Mouse (Mus musculus) heart, postnatal 0 days (tissue): ENCODE measurements around the gene Timp3. TPM values are rescaled to one million over a fixed set of nuclear protein-coding genes. Genes with fewer than 3 reads are reported as not detected.

Experiments used
- ATAC-seq: fragments of 200-750 bp; cut with Nextera tagmentation; 2 replicates; pipeline ENCODE4 v1.8.0; 2017; ENCODE audit warnings: low read depth, moderate number of reproducible peaks, moderate library complexity; ENCODE audit not compliant: insufficient read depth
- DNase-seq: peaks from one replicate; pipeline ENCODE4 v3.0.0-alpha.2; 2016; ENCODE audit warnings: low spot score
- H3K27ac ChIP-seq: fragments of 300-500 bp; sonication (generic); 2 replicates; pipeline ENCODE4 v1.5.1; 2014; ENCODE audit warnings: low read depth, mild to moderate bottlenecking
- H3K27me3 ChIP-seq: fragments of 300-500 bp; sonication (generic); 2 replicates; pipeline ENCODE4 v1.6.1; 2014; ENCODE audit warnings: low read length, mixed read lengths; ENCODE audit not compliant: control insufficient read depth, insufficient read depth
- H3K36me3 ChIP-seq: fragments of 300-500 bp; sonication (generic); replicated peaks from 2 replicates; pipeline ENCODE4 v1.6.1; 2014; ENCODE audit warnings: low read length, mixed read lengths; ENCODE audit not compliant: control insufficient read depth, insufficient read depth
- H3K4me1 ChIP-seq: fragments of 300-500 bp; sonication (generic); 2 replicates; pipeline ENCODE4 v1.6.1; 2014; ENCODE audit warnings: antibody characterized with exemption; ENCODE audit not compliant: control insufficient read depth, insufficient read depth
- H3K4me2 ChIP-seq: fragments of 300-500 bp; sonication (generic); 2 replicates; pipeline ENCODE4 v1.6.1; 2014; ENCODE audit warnings: low read depth, mild to moderate bottlenecking, low read length, moderate library complexity
- H3K4me3 ChIP-seq: fragments of 300-500 bp; sonication (generic); 2 replicates; pipeline ENCODE4 v1.5.1; 2014; ENCODE audit warnings: low read depth, low read length
- H3K9ac ChIP-seq: fragments of 300-500 bp; sonication (generic); replicated peaks from 2 replicates; pipeline ENCODE4 v1.6.1; 2014; ENCODE audit warnings: low read depth, low read length, mixed read lengths
- H3K9me3 ChIP-seq: fragments of 300-500 bp; sonication (generic); replicated peaks from 2 replicates; pipeline ENCODE4 v1.6.1; 2016; ENCODE audit warnings: low read length; ENCODE audit not compliant: control insufficient read depth
- CTCF ChIP-seq: IDR thresholded peaks from 2 replicates; pipeline ENCODE4 v1.5.1; 2016; ENCODE audit warnings: antibody characterized with exemption, control low read depth, low read depth
- EP300 ChIP-seq: IDR thresholded peaks from 2 replicates; pipeline ENCODE4 v1.6.1; 2016; ENCODE audit warnings: antibody characterized with exemption, low read depth
- WGBS: fragments of 180-500 bp; shearing (Covaris S2); extraction: QIAGEN DNeasy Blood & Tissue Kit; methylation state at CpG from one replicate; pipeline ENCODE4 v1.1.7; 2014; 5-methylcytosine and 5-hydroxymethylcytosine counted together
- polyA plus RNA-seq: library from polyadenylated mRNA; unstranded; fragments of >200 nt; fragmentation: Nextera tagmentation; extraction: Ambion mirVana; gene quantifications from 2 replicates; pipeline ENCODE4 v1.2.1, GENCODE M21; 2015
- total RNA-seq: library from RNA; depleted of rRNA; stranded (reverse); fragments of >200 nt; gene quantifications from 2 replicates; pipeline ENCODE4 v1.2.3, GENCODE M21; 2014; ENCODE audit warnings: low replicate concordance

The Timp3 gene
- total and polyA plus RNA-seq, 2 experiments from 2014 or later: 66.0 to 164 TPM

DNA sequence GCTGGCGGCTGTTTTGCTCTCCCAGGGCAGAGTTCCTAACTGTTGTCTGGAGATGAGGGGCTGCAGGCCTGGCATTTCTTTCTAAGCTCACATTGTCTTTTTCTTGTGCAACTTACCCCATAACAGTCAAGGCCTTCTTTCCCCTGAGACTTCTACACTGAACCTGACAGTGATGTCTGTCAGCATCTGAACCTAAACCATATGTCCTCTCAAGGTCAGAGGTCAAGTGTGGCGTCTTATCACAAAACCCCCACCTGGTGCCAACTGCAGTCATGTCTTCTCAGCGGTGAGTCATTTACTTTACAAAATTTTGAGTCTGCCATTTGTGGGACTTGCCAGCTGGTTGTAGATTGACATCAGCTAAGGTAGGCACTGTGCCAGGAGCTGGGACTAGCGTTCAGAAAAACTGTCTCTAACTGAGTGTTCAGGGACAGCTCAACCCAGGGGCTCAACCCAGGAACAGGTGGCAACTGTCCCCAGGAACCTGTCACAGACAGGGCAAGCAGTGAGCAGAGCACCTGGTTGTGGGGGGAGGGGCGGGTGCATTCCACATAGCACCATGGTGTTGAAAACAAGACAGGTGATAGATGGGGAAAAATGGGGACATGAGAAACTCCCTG lies 87.8 kb downstream of the Timp3 start:
- Histone ChIP-seq H3K36me3 (no peaks in the 10 kb centered on the region), H3K4me2 (no peak overlapping the region), H3K9me3 (no peaks in the 10 kb centered on the region), H3K9ac (no peak overlapping the region), H3K4me1 (0 out of 2 replicates have a peak, but pooled peaks cover 9% of the 10 kb centered on the region), H3K27me3 (no peaks in the 10 kb centered on the region), H3K4me3 (no peak overlapping the region), H3K27ac (no peak overlapping the region)
- no peak for TF ChIP-seq EP300
- no peak for TF ChIP-seq CTCF
- 45% methylated on average over 5 of the region's 5 CpGs for WGBS
- DNase-seq (no peak), ATAC-seq (no peak)

DNA sequence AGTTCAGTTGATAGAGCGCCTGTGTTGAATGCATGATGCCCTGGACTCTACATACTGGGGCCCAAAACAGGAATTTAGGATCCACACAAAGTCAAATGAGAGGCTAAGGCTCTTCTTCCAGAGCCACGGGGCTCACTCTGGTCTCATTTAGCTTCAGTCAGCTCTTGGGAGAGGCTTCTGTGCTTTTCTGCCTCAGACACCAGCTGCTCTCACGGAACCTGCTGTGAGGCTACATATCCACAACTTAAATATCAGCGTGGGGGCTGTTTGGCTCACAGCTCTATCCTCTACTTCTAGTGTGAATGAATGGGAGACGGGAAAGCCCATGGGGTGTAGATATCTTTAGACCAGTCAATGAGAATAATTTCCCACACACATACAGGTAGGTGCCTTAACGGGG lies 88.6 kb downstream of the Timp3 start:
- Histone ChIP-seq H3K27me3 (no peaks in the 10 kb centered on the region), H3K4me2 (no peak overlapping the region), H3K36me3 (no peaks in the 10 kb centered on the region), H3K4me3 (no peak overlapping the region), H3K9me3 (no peaks in the 10 kb centered on the region), H3K4me1 (0 out of 2 replicates have a peak, but pooled peaks cover 9% of the 10 kb centered on the region), H3K9ac (no peak overlapping the region), H3K27ac (no peak overlapping the region)
- DNase-seq: no peak
- TF ChIP-seq EP300 (no peak), CTCF (no peak)
- 75% methylated on average over 6 of the region's 6 CpGs for WGBS
- ATAC-seq: no peak

DNA sequence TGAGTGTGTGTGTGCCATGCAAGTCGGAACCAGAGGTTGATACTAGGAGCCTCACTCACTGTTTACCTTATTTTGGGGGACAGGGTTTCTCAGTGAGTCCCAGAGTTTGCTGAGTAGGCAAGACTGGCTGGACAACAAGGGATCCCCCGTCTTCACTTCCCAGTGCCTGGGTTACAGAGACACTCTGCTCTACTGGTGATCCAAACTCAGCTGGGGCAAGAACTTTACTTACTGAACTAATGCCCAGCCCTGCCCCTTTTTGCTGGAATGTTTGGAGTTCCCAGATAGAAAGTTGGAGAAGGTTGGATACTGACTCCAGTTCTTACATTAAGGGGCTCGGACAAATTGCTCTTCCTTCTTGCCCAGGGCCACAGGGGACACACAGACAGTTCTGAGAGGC lies 89.2 kb downstream of the Timp3 start:
- H3K27me3 ChIP-seq: no peaks in the 10 kb centered on the region
- H3K9ac ChIP-seq: no peak overlapping the region
- H3K36me3 ChIP-seq: no peaks in the 10 kb centered on the region
- TF ChIP-seq EP300: no peak
- no peak for TF ChIP-seq CTCF
- ATAC-seq (no peak), DNase-seq (no peak)
- no peaks in the 10 kb centered on the region for H3K9me3 ChIP-seq
- WGBS: 85% methylated on average over 3 of the region's 3 CpGs
- no peak overlapping the region for H3K4me2 ChIP-seq
- H3K4me1 ChIP-seq: 0 out of 2 replicates have a peak, but pooled peaks cover 9% of the 10 kb centered on the region
- no peak overlapping the region for H3K4me3 ChIP-seq
- H3K27ac ChIP-seq: no peak overlapping the region

DNA sequence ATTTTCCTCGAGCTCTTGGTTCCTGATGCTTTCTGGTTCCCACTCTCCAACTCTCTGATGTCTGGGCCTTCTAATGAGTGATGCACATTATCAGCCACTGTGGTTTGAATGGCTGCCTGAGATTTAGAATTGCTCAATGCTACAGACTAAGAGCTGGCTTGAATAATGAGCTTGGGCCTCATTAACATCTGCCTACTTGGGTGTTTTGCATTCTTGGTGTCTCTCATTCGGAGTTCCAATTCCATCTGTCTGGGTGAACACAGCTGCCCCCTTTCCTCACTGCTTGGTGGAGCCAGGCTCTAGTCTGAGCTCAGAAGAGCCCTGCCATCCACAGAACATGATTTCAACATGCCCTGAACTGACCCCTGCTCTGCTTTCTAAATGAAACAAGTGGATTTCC lies 89.7 kb downstream of the Timp3 start:
- Histone ChIP-seq H3K27me3 (no peaks in the 10 kb centered on the region), H3K9me3 (no peaks in the 10 kb centered on the region), H3K4me3 (no peak overlapping the region), H3K4me1 (0 out of 2 replicates have a peak, but pooled peaks cover 9% of the 10 kb centered on the region), H3K27ac (no peak overlapping the region), H3K9ac (no peak overlapping the region), H3K4me2 (no peak overlapping the region), H3K36me3 (no peaks in the 10 kb centered on the region)
- DNase-seq (no peak), ATAC-seq (no peak)
- TF ChIP-seq CTCF: no peak
- TF ChIP-seq EP300: no peak
- WGBS: 72% methylated on average over 2 of the region's 2 CpGs

DNA sequence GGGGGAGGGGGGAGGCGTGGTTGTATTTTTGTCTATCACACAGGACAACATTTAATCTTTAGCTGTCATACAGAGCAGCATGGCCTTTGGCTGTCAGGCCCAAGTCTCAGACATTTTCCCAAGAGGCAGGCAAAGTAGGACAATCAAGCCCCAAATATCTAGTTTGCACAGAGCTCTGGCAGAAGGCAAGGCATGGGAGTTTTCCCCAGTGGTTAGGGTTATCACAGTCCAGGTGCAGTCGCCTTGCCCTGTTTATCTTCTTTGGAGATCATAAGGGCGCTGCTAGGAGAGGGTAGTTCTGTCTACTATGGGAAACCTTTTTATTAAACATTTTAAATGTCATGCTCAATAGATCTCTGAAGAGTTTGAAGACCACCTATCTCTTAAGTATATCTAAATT lies 92.2 kb downstream of the Timp3 start:
- Histone ChIP-seq H3K36me3 (no peaks in the 10 kb centered on the region), H3K9ac (no peak overlapping the region), H3K4me3 (no peak overlapping the region), H3K27me3 (no peaks in the 10 kb centered on the region), H3K4me2 (no peak overlapping the region), H3K9me3 (no peaks in the 10 kb centered on the region), H3K27ac (no peak overlapping the region), H3K4me1 (0 out of 2 replicates have a peak, but pooled peaks cover 9% of the 10 kb centered on the region)
- ATAC-seq: no peak
- 75% methylated on average over 3 of the region's 3 CpGs for WGBS
- TF ChIP-seq CTCF (no peak), EP300 (no peak)
- DNase-seq: no peak
